Mouse (Mus musculus) heart, postnatal 14 days (tissue): Measurements from ENCODE around the gene Nrxn1. TPM values are rescaled to one million over a fixed set of nuclear protein-coding genes. Genes with fewer than 3 reads are reported as not detected.
A peak's percentile ranks its signal among the peaks of the same experiment; 100 is the strongest.

ENCODE experiments used
- DNase-seq, 2 experiments: peaks; one replicate each; pipeline ENCODE4 v3.0.0; 2021 to 2022
- intact Hi-C: fragments of 180-260 bp; cut with DNase I; formaldehyde crosslinking; loops from one replicate; pipeline ENCODE4 v1.15.1; 2025
- total RNA-seq, 2 experiments: library from RNA; stranded (reverse); gene quantifications; 2 replicates each; pipeline ENCODE4 v1.2.3; 2021

Gene Nrxn1
- total RNA-seq, 2 experiments from 2014 or later, result 1.3 to 1.7 TPM

DNA sequence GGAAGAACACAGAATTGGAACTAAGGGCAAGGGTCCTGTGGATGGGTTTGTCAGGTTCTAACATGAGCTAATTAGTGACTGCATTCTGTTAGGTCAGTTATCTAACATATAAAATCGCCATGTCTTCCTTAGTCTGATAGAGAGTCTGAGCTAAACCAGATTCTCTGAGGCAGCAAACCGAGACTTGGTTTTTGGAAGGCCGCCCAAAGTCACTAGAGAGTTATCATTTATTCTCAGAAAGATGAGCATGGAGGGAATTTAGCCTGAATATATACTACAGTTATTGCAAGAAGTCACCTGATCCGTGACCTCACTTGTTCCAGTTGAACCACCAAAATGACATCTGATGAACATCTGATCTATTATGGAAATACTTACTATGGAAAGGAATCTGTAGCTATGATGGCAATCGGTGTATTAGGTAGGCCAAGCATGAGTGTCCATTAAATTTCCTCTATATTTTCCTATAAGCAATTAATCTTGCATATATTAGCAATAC lies 397.7 kb downstream of the Nrxn1 start:
- intact Hi-C loops, result no loop called here
- DNase-seq, result no peak

DNA sequence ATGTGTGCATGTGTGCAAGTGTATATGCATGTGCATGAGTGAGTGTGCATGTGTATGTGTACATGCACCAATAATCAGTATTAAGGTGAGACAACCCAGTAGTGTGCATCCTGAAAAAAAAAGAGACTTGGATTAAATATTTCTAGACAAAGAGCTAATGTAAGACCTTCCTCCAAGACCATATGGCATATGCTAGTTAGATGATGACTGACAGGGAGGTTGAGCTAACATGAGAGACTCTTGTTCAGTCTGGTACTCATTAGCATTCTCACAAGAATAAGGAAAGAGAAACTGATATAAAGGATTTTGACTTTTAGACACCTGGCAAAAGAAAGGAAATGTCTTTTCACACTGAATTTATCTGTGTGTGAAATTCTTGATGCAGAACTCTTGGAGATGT lies 408.7 kb downstream of the Nrxn1 start:
- intact Hi-C loops, result no loop called here
- no peak for DNase-seq

DNA sequence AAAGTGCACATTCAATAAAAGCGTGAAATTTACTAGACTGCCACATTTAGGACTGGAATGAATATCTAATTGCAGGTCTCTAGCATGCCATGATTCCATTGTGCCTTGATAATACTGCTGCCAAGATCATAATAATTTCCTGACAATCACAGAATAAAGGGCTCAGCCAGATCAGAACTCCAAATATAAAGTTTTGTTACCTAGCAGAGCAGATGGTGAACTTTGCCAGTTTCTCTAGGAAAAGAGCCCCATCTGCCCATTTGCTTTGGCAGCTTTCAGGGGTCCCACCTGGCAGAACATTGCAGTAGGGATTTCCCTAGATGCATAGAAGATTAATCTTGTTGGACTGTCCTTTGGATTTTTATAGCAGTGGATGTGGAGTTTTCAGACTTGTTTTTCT lies 411.9 kb downstream of the Nrxn1 start:
- intact Hi-C loops, result no loop called here
- DNase-seq, result no peak

DNA sequence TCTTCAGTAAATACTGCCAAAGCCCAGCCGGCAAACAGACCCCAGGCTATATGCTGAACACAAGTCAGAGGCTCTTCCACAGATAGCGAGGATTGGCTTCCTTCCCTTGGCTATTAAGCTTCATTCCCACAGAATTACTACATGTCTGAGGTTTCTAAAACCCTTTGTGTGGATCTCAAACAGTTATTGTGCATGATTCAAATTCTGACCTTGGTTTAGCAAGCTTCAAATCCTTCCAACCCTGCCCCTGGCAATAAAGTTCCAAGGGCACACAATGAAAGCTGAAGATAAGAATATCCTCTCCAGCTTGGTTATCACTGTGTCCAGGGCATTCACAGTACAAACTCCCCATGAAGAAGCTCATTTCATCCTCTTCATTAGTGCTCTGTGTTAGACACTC lies 416.2 kb downstream of the Nrxn1 start:
- DNase-seq, result no peak
- intact Hi-C loops, result no loop called here

DNA sequence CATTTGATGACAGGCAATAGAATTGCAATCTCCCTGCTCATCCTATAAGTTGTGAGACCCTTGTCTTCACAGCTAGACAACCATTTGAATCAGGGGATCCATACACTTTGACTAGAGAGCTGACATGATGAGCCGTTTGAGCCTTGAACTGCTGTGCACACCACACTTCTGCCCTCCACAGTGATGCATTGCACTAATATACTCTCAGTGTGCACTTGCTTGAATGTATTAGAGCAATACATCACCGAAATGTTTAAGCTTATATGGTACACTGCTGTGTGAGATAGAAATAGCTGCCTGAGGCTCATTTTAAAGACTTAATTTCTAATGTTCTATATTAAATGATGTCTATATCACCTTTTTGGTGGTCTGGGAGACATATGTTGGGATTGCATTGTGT lies 430.6 kb downstream of the Nrxn1 start:
- intact Hi-C loops, result no loop called here
- DNase-seq, result no peak

DNA sequence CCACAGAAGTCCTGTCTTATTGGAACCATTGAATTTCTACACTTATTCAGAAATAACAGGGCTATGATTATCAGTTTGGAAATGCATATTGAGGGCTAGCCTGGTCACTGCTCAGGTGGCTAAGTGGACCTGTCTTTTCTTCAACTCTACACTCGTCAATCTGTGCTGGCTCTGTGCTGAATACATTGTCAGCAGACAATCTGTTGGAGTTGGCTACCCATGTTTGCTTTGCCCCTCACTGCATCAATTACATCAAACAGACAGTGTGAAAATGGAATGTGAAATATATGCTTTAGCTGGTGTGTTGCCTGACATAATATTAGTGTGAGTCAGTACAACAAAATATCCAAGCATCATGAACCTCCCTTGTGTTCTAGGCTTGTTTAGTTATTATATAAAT lies 438.4 kb downstream of the Nrxn1 start:
- DNase-seq, result no peak
- intact Hi-C loops, result no loop called here

DNA sequence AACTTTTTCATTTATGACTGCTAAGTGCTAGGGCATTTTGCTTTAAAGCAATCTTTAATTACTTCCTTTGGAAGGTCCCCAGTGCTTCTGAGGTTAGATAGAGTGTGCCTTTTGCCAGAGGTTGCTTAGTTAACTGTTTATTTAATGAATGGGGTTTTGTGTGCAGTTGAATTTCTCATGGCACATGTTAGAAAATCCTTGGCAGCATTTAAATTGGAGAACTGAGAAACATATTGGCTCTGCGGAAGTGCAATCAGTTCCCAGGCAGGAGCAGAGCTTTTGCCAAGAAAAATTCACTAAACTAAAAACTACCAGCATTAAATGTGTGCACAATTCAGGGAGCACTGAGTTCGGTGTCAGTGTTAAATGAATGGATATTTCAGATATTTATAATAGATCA lies 439.5 kb downstream of the Nrxn1 start:
- intact Hi-C loops, result no loop called here
- no peak for DNase-seq

DNA sequence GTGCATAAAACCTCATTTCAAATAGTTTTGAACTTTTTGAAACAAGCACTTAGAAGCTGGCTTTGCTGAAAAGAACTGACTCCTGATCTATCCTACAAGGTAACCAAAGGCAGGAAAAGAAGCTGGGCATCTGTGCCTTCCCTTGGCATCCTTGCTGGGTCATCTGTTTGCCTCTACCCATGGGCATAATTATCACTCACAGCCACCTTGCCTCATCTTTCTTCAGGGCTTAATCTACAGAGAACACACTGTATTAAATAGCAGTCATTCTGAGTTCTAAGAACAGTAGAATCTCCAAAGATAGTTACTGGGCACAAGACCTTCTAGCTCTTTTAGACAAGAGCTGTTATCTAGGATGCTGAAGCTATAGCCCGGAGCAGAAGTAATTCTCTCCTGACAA lies 442.6 kb downstream of the Nrxn1 start:
- no peak for DNase-seq
- intact Hi-C loops, result no loop called here

DNA sequence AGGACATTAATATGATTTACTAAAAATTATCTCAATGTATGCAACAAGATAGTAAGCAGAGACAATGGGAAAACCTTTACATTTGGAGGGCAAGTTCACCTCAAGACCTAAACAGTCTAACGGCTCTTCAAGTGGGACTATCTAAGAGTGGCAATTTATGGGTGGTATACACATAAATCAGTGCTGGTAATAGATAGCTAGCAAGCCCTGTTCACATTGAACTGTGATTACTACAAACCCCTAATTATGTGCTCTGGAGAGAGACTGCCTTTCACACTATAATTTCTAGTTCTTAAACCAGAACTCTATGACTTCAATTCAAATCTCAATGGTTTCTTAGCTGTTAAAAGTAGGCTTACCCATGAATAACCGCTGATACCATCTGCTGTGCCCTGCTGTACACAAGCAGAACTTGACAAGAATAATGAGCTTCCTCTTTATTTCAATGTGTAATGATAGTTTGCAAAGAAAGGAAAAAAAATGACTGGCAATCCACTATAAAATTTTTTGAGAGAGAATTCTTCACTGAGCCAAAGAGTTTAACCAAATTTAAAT lies 453.8 kb downstream of the Nrxn1 start:
- intact Hi-C loops, result no loop called here
- no peak for DNase-seq

DNA sequence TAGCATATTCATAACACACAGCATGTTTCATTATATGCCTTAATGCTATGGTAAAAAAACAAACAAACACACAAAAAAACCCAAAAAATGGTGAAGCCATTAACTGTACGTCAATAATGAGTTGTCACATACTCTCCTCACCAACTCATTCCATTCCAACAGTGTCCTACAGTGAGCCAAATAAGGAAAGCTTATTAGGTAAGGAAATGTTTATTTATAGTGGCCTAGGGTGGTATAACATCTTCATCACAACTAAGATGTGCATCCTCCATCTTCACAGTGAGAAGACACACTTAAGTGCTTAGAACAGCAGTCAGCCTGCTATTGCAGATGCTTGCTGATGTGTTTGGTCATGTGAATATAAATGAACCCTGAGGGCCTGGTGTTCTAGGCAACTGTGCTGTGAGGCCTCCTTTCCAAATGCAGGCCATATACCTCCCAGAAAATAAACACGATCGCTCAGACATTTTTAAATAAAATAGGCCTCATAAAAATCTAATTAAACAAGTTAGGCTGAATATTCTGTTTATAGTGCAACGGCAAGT lies 454.6 kb downstream of the Nrxn1 start:
- DNase-seq, result no peak
- intact Hi-C loops, result no loop called here

DNA sequence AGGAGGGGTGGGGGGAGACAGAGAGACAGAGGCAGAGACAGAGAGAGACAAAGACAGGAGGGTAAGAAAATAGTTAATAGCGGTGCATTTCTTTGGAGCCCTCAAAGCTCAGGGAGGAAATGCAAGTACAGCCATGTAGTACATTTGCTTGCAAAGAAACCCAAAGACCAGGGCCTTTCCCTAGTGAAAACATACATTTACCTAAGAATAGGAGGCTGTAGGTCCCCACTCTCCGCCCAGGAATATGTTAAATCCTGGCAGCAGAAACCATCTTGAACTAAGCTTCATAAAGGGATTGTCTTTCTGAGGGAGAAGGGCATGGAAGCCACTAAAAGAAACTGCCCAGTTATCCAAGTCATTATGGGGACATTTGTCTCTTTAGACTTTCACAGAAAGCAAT lies 461.5 kb downstream of the Nrxn1 start:
- DNase-seq, result no peak
- intact Hi-C loops, result no loop called here

DNA sequence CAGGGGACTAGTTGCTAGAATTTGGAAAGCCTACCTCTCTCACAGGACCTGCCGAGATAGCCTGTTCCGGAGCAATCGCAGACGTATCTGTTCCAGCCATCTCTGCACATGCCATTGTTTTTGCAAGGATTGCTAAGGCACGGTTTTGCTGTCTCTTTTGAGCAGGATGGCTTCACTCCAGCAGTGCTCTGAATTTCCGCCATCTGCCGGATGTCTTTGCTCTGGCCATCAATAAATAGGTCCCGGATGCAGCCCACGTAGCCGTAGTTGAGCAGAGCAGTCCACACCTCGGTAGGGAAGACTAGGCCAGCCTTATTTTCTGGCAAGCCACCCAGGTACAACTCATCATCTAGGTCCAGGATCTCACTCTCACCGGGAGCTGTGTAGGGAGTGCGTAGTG lies 463.0 kb downstream of the Nrxn1 start:
- DNase-seq, result peak; percentile 5 to 14
- intact Hi-C loops, result no loop called here

DNA sequence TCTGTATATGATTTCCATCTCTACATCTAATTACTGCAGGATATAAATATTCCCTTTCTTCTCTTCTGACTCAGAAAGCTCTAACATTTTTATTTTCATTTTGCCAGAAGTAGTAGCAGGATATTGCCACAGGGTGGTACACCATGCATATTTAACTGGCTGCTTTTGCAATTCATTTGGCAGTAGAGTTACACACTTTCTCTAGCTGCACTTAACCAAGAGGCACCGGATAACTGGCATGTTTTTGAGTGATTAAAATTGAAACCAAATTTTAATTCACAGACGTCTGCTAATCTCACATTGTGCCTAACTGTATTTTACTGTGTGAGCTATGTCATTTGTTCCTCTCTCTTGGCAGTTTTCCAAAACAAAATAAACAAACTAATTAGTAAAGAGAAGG lies 464.4 kb downstream of the Nrxn1 start:
- intact Hi-C loops, result no loop called here
- peak in 1 of 2 experiments; percentile 5 for DNase-seq

DNA sequence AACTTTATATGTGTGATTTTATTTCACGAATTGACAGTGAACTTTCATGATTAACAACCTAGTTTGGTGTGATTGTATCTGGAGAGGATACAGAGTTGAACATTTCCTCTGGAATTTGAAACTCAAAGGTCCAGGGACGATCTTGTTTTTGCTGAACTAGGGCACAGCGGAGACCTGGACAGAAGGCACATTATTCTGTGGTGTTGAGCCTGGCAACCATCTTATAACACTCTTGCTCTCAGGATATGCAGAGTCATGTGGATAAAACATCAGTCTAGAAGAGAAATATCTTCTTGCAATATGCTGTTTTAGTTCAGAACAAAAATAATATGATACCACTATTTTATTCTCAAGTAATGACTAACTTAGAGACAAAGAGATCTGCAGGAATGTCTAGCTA lies 464.9 kb downstream of the Nrxn1 start:
- no peak for DNase-seq
- intact Hi-C loops, result no loop called here

DNA sequence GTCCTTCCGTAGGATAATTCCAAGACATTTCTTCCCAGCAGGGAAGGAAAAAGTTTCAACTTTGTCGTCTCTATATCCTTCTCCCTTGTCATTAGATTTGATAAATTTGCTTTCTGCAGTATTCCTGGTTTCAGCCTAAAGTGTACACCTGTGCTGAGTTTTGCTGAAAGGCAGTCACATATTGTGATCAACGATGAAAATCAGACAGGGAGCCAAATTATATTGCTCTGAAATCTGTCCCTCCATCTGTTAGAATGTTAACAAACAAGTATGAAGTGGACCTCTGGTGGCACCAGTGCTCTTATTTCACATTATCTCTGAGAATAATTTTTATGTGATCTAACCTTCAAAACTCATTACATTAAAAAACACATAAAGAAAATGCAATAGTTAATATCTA lies 465.5 kb downstream of the Nrxn1 start:
- intact Hi-C loops, result no loop called here
- no peak for DNase-seq

DNA sequence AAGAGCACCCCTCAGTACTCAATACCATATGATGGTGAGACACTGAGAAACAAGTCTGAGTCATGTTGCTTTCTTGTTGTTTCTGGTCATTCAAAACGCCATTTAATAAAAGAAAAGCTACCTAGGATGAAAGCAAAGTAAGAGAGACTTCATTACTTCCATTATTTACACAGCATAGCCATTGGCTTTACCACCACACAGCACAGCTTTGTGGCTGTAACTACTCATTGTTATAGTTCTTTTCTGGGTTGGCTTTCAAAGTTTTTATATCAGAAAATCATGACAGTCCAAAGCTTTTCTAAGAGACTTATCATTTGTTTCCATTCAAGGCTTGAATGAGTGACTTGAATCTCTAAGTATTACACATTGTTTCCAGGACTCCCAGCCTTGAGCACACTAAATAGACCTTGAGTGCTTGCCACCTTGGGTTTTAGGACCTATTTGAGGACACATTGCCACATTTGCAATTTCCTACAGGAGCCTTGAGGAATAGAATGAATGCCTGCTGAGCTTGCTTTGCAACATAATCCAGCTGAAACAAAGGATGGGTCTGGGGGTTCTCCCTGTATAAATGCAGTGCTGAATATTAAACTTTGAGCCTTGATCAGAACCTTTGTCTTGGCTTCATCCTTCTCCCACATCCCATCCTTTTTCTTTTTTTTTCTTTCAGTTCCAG lies 468.1 kb downstream of the Nrxn1 start:
- intact Hi-C loops, result no loop called here

DNA sequence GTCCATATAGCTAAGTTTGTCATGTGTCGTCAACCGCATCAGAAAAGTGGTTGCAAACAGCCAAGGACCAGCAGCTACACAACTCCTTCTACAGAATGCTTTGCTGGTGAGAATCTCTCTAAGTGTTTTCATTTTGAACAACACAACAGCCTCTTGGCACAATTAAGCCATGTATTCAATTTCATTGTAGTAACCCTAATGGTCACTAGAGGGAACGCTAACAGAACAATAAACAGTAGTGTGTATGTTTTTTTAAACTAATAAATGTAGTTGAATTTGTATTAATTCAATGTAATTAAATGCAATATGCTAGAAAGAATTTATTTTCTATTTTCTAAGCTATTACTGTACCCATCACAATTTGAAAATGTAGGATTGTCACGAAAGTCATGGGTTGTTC lies 471.0 kb downstream of the Nrxn1 start:
- intact Hi-C loops, result no loop called here
- no peak for DNase-seq

More for the DNA sequence above, 468.1 kb downstream of the Nrxn1 start:
- no peak for DNase-seq

DNA sequence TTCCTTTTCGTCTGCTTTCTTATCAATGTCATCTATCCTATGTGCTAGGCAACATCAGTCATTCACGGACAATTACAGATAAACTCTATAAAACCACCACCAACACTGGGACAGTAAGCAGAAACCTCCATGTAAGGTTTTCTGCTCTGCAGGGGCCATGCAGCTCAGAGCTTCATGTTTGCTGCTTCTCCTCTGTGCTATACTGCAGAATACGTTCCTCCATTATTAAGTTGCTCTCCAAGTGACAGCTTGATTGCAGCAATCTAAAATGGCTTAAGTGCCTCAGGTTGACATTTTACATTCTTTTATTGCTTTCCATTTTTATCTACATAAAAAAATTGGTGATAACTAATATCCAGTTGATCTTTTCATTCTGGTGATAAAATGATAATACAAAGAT lies 477.9 kb downstream of the Nrxn1 start:
- intact Hi-C loops, result no loop called here
- no peak for DNase-seq

DNA sequence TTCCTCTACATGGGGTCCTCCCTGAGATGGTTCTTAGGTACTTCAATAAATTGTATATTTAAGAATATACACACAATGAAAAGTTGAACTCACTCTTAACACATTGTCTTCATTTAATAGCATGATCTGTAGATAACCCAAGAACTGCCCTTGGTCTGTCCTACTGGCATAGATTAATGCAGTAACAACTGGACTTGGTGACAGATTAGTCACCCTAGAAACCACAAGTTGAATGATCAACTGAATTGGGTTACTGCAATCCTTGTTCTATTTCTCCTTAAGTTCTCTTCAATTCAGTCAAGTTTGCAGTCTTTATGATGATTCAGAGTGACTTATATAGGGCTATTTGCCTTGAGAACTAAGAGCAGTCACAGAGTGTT lies 485.5 kb downstream of the Nrxn1 start:
- intact Hi-C loops, result no loop called here
- DNase-seq, result no peak

DNA sequence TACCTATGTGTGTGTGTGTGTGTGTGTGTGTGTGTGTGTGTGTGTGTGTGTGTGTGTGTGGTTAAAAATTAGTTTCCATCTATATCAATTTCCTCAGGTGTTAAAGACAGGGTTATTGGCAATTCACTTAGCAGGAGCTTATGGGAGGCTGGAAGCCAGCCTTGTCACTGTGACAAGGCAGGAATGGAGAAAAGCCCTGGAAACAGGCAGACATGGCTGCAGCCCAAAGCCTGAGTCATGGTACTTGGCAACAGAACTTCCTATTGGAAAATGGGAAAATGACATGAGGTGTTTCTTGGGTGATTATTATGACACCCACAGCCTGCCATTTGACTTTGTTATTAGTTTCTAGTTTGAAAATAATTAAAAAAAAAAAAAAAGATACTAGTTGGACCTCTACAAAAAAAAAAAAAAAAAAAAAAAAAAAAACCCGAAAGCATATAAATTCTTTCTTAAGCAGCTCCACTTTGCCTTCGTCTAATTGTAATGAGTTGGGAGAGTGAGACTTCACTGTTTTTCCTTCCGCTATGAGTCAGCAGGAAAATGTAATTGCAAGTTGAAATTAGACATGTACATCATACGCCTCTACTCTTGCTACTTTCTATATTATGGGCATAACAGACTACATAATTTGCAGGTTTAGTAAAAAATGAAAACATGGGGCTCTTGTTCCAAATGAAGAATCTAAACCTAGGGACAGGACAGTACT lies 486.0 kb downstream of the Nrxn1 start:
- DNase-seq, result peak; percentile 44 to 62
- intact Hi-C loops, result no loop called here

DNA sequence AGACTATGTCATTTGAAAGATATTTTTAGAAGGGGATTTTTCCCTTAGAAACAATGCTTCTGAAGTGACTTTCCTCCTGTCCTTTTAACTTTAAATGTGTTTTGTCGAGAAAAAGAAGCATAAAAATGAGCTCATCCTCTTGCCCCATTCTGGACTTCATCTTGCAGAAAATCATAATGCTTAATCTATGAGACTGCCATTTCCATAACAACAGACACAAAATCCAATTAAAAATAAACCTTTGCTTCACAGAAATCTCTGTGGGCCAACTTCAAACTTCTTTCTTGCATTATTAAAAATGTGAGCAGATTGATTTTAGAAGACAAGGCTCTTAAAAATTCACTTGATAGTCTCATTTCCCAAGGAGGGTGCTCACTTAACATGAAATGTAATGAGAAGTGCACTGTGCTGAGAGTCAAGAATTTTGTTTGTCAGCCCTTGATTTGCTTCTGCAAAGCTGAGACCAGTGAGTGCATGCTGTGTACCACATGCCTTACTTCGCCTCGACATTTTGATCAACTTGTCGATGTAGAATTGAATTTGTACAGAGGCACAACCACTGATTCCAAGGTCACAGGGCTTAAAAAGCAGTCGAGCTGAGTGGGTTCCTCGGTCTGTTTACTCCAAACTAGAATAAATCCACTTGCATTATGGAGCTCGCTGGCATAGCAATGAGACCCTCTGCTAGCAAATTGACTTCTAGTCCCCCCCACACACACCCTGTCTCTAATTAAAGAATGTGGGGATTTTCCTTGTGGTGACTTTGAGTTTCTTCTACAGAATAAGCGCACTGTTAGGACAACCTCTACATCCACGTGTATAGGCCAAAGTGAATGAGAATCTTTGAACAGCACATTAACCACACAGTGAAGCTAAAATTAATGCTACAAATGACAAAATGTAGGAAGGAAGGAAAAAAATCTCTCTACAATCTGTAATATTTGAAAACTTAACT lies 493.0 kb downstream of the Nrxn1 start:
- DNase-seq, result no peak
- intact Hi-C loops, result no loop called here
